Comparison of ENCODE assay signal across 22 mouse cellular contexts in the genomic region with DNA sequence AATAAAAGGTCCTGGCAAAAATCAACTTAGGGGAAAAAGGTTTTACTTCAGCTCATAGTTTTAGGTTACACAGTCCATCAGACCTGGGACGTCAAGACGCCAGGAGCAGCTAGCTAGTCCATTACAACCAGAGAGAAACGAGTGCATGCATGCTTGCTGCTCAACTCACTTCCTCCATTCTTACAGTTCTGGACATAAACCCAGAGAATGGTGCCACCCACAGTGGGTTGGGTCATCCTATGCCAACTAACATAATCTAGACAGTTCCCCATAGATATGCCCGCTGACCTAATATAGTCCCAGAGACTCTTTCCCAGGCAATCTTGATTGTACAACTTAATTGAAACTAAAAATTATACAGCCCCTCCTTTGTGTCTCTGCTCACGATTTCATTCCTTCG. TPM values are rescaled to one million over a fixed set of nuclear protein-coding genes. Genes with fewer than 3 reads are reported as not detected.
DNase-seq lines count a peak whose midpoint lies in the region; ATAC-seq and TF ChIP-seq lines count a peak whose summit lies in the region.
"Had no signal": no experiment of that assay in that cellular context is flagged by ENCODE, and none has a peak within 500 bp of the region (broad histone marks: within the 10 kb centered on the region; RNA-seq: fewer than 3 reads in every experiment).

No protein-coding gene starts in this region.

- H3K4me2 ChIP-seq in hindbrain, embryonic 13.5 days: no peak overlapping the region
- H3K4me2 ChIP-seq in hindbrain, postnatal 0 days (ENCODE audit: low read depth, low read length): no peak overlapping the region

- peak; percentile 61 for DNase-seq in heart, adult 11 months
- DNase-seq in heart, adult 8-10 months (ENCODE audit: low spot score): no peak
- DNase-seq in adrenal gland, postnatal 4 days (ENCODE audit: low spot score in 2 of 2): no peak
- no peak for DNase-seq in hindbrain, postnatal 0 days (ENCODE audit: low spot score)
- DNase-seq: adrenal gland, adult 2 months; adrenal gland, adult 8-10 months; adrenal gland, postnatal 10 days; adrenal gland, postnatal 14 days; adrenal gland, postnatal 25 days; adrenal gland, postnatal 36 days; B cell, adult 2 months; cerebellum, adult 11 months; cerebellum, adult 11-12 months; cerebellum, adult 18-20 months had no signal

- WGBS in hindbrain, embryonic 13.5 days: 89% methylated on average over 6 of the region's 6 CpGs
- 87% methylated on average over 6 of the region's 6 CpGs for WGBS in hindbrain, postnatal 0 days

- H3K36me3 ChIP-seq in hindbrain, embryonic 13.5 days: no peaks in the 10 kb centered on the region
- H3K36me3 ChIP-seq in hindbrain, postnatal 0 days (ENCODE audit: insufficient read depth, low read length): no peaks in the 10 kb centered on the region
- H3K36me3 ChIP-seq: G1E had no signal

- 0 out of 2 replicates have a peak, but pooled peaks cover 3% of the 10 kb centered on the region for H3K4me1 ChIP-seq in hindbrain, embryonic 13.5 days (replicated peaks)
- H3K4me1 ChIP-seq in hindbrain, postnatal 0 days (ENCODE audit: insufficient read depth, low read length): no peaks in the 10 kb centered on the region

- no peak overlapping the region for H3K27ac ChIP-seq in hindbrain, embryonic 13.5 days
- no peak overlapping the region for H3K27ac ChIP-seq in hindbrain, postnatal 0 days

- H3K9me3 ChIP-seq in hindbrain, embryonic 13.5 days: no peaks in the 10 kb centered on the region
- H3K9me3 ChIP-seq in hindbrain, postnatal 0 days (ENCODE audit: low read length): no peaks in the 10 kb centered on the region

- H3K9ac ChIP-seq in hindbrain, embryonic 13.5 days: no peak overlapping the region
- no peak overlapping the region for H3K9ac ChIP-seq in hindbrain, postnatal 0 days (replicated peaks; ENCODE audit: low read length)

- H3K4me3 ChIP-seq in hindbrain, embryonic 13.5 days: no peak overlapping the region
- H3K4me3 ChIP-seq in hindbrain, postnatal 0 days (ENCODE audit: low read length): no peak overlapping the region

- ATAC-seq in granulocyte monocyte progenitor cell, adult 5-6 weeks (replicated peaks; ENCODE audit: poor library complexity, severe bottlenecking): peak; percentile 44
- peak; percentile 69 for ATAC-seq in megakaryocyte, adult 5-6 weeks (ENCODE audit: poor library complexity, severe bottlenecking)
- ATAC-seq in monocyte, adult 5-6 weeks (replicated peaks; ENCODE audit: insufficient number of reproducible peaks, low FRiP score, low TSS enrichment, poor library complexity, severe bottlenecking): peak; percentile 73; the same call in 1 of the 2 replicates
- ATAC-seq in hindbrain, embryonic 13.5 days (ENCODE audit: low FRiP score): no peak
- no peak for ATAC-seq in hindbrain, postnatal 0 days
- ATAC-seq: activated CD4-positive, CD25-positive, alpha-beta regulatory T cell, adult 4 months; CD4-positive, CD25-positive, alpha-beta regulatory T cell, adult 4 months; Patski had no signal

- TF ChIP-seq CTCF in hindbrain, postnatal 0 days (IDR thresholded peaks at IDR 0.05; ENCODE audit: low read depth): no peak

- peaks cover 15% of the 10 kb centered on the region; the same call in 1 of the 2 replicates for H3K27me3 ChIP-seq in hindbrain, embryonic 13.5 days
- no peaks in the 10 kb centered on the region for H3K27me3 ChIP-seq in hindbrain, postnatal 0 days (ENCODE audit: insufficient read depth, low read length)
- H3K27me3 ChIP-seq: Patski had no signal

RNA-seq across cellular contexts. Expression of a gene that starts 47.0 kb away (rescaled TPM):
- total RNA-seq in heart, adult 8-10 months (2022): 100 to 1,000 TPM in 1 of 4 experiments, 10 to 100 TPM in 3; 80.9 to 106 (median 90.0) TPM
- 46.7 and 47.4 TPM in 2 replicates for total RNA-seq in granulocyte monocyte progenitor cell, adult 5-6 weeks (2014; fragmentation: Nextera tagmentation)
- total RNA-seq in granulocyte monocyte progenitor cell, adult 5-6 weeks (2017): 52.4 and 57.7 TPM in 2 replicates
- total RNA-seq in megakaryocyte, adult 5-6 weeks (2015): 105 and 111 TPM in 2 replicates
- 92.7 and 98.5 TPM in 2 replicates for total RNA-seq in megakaryocyte, adult 5-6 weeks (2017)
- 252 to 459 TPM (median 254 TPM) in 3 replicates for total RNA-seq in monocyte, adult 5-6 weeks (2017)
- 100 to 1,000 TPM; 120 to 122 TPM for total RNA-seq in adrenal gland, postnatal 4 days (2021)
- polyA plus RNA-seq in hindbrain, embryonic 13.5 days (2015; fragmentation: Nextera tagmentation; extraction: Ambion mirVana): 63.4 and 66.3 TPM in 2 replicates
- 63.1 and 79.4 TPM in 2 replicates for total RNA-seq in hindbrain, postnatal 0 days (2014; rRNA removed)
- polyA plus RNA-seq in hindbrain, postnatal 0 days (2015; fragmentation: Nextera tagmentation; extraction: Ambion mirVana): 106 and 112 TPM in 2 replicates

Comparison
In these comparisons a context has a peak if more than half of its experiments do, and no peak if none do; other contexts are left out.
1. ATAC-seq: peak in granulocyte monocyte progenitor cell, adult 5-6 weeks (single experiment), megakaryocyte, adult 5-6 weeks (single experiment) and monocyte, adult 5-6 weeks (single experiment); none in hindbrain, embryonic 13.5 days (single experiment) and hindbrain, postnatal 0 days (single experiment).